Mouse (Mus musculus): Measurements from ENCODE around the gene Hist1h4h. TPM values are rescaled to one million over a fixed set of nuclear protein-coding genes. Genes with fewer than 3 reads are reported as not detected.
"Not testable (repeated sequence)": the region's sequence is repeated elsewhere in the genome, so short reads cannot be mapped to it uniquely, and the experiment has no call there.

Gene Hist1h4h
- polyA plus RNA-seq, 1 experiment from 2014 or later: 4.8 TPM

- no peak for ATAC-seq
- Histone ChIP-seq H3K36me3 (no peaks in the 10 kb centered on the region), H3K9ac (no peak overlapping the region), H3K9me3 (no peaks in the 10 kb centered on the region), H3K27me3 (replicated peaks) (no peaks in the 10 kb centered on the region), H3K4me3 (replicated peaks) (no peak overlapping the region), H3K4me2 (replicated peaks) (no peak overlapping the region), H3K27ac (no peak overlapping the region), H3K4me1 (replicated peaks) (0 out of 2 replicates have a peak, but pooled peaks cover 7% of the 10 kb centered on the region)
- 73% methylated on average over 5 of the region's 5 CpGs for WGBS
Measured at GRCm38 (mm10) chr13:23538249-23538648, 7.4 kb downstream of the Hist1h4h start.

- not testable (repeated sequence) for H3K9ac ChIP-seq; H3K9me3 ChIP-seq; H3K36me3 ChIP-seq; H3K27me3 ChIP-seq (replicated peaks); H3K4me2 ChIP-seq (replicated peaks); H3K4me1 ChIP-seq (replicated peaks); H3K27ac ChIP-seq; ATAC-seq; H3K4me3 ChIP-seq (replicated peaks)
- 59% methylated on average over 1 of the region's 1 CpGs for WGBS
Measured at GRCm38 (mm10) chr13:23539821-23540220, 9.0 kb downstream of the Hist1h4h start.

GRCm38 (mm10) chr13:23541497-23541896 is 10.6 kb downstream of the Hist1h4h start:
- ATAC-seq: no peak

GRCm38 (mm10) chr13:23542225-23542980 is 11.6 kb downstream of the Hist1h4h start:
- not testable (repeated sequence) for ATAC-seq

More at GRCm38 (mm10) chr13:23541497-23541896, 10.6 kb downstream of the Hist1h4h start:
- no peaks in the 10 kb centered on the region for H3K36me3 ChIP-seq
- H3K9ac ChIP-seq: no peak overlapping the region
- H3K9me3 ChIP-seq: no peaks in the 10 kb centered on the region
- no peak overlapping the region for H3K4me2 ChIP-seq (replicated peaks)
- 85% methylated on average over 3 of the region's 3 CpGs for WGBS
- H3K27me3 ChIP-seq (replicated peaks): no peaks in the 10 kb centered on the region
- H3K27ac ChIP-seq: no peak overlapping the region
- no peak overlapping the region for H3K4me3 ChIP-seq (replicated peaks)
- 0 out of 2 replicates have a peak, but pooled peaks cover 3% of the 10 kb centered on the region for H3K4me1 ChIP-seq (replicated peaks)

GRCm38 (mm10) chr13:23542999-23543607 is 12.3 kb downstream of the Hist1h4h start, which contains the start of gene Hist1h2bh:
Gene Hist1h2bh (minus strand): TSS chr13:23543392.
- H3K4me3 ChIP-seq (replicated peaks): peak within 1 kb of the TSS; percentile 44
- not testable (repeated sequence) for H3K4me1 ChIP-seq (replicated peaks); H3K27me3 ChIP-seq (replicated peaks); H3K9me3 ChIP-seq; H3K36me3 ChIP-seq
- peak; percentile 95 for ATAC-seq
- H3K9ac ChIP-seq: peak within 1 kb of the TSS; percentile 45
- WGBS: under 1% methylated on average over 37 of the region's 42 CpGs
- peak within 1 kb of the TSS; percentile 87 for H3K27ac ChIP-seq
- peak within 1 kb of the TSS; percentile 67 for H3K4me2 ChIP-seq (replicated peaks)

More at GRCm38 (mm10) chr13:23542225-23542980, 11.6 kb downstream of the Hist1h4h start:
- H3K9ac ChIP-seq: peak overlapping the region; percentile 45
- H3K4me3 ChIP-seq (replicated peaks): peak overlapping the region; percentile 44
- not testable (repeated sequence) for H3K4me1 ChIP-seq (replicated peaks); H3K36me3 ChIP-seq; H3K9me3 ChIP-seq; H3K27me3 ChIP-seq (replicated peaks)
- H3K4me2 ChIP-seq (replicated peaks): peak overlapping the region; percentile 67
- H3K27ac ChIP-seq: peak overlapping the region; percentile 86
- 12% methylated on average over 3 of the region's 3 CpGs for WGBS

GRCm38 (mm10) chr13:23543965-23544786 is 13.3 kb downstream of the Hist1h4h start, which contains the start of gene Hist1h3f:
Gene Hist1h3f (plus strand): TSS chr13:23544052.
- peak; percentile 93 for ATAC-seq
- no peaks in the 10 kb centered on the region for H3K27me3 ChIP-seq (replicated peaks)
- H3K27ac ChIP-seq: peak within 1 kb of the TSS; percentile 90
- peak within 1 kb of the TSS; percentile 44 for H3K4me3 ChIP-seq (replicated peaks)
- under 1% methylated on average over 24 of the region's 45 CpGs for WGBS
- H3K4me1 ChIP-seq (replicated peaks): 0 out of 2 replicates have a peak, but pooled peaks cover 2% of the 10 kb centered on the region
- H3K36me3 ChIP-seq: no peaks in the 10 kb centered on the region
- peak within 1 kb of the TSS; percentile 67 for H3K4me2 ChIP-seq (replicated peaks)
- H3K9ac ChIP-seq: peak within 1 kb of the TSS; percentile 55
- no peaks in the 10 kb centered on the region for H3K9me3 ChIP-seq

- ATAC-seq: peak; percentile 19; the same call in 1 of the 2 replicates
- 0 out of 2 replicates have a peak overlapping the region, but pooled peaks have one; percentile 55 for H3K9ac ChIP-seq
- WGBS: 0% methylated on average over 12 of the region's 14 CpGs
Measured at GRCm38 (mm10) chr13:23544787-23545120, 13.9 kb downstream of the Hist1h4h start.

GRCm38 (mm10) chr13:23546694-23547093 is 15.8 kb downstream of the Hist1h4h start:
- Histone ChIP-seq H3K27me3 (replicated peaks) (no peaks in the 10 kb centered on the region), H3K9ac (no peak overlapping the region), H3K4me1 (replicated peaks) (no peaks in the 10 kb centered on the region), H3K27ac (no peak overlapping the region), H3K4me2 (replicated peaks) (no peak overlapping the region), H3K9me3 (no peaks in the 10 kb centered on the region), H3K36me3 (no peaks in the 10 kb centered on the region), H3K4me3 (replicated peaks) (no peak overlapping the region)
- no peak for ATAC-seq
- 56% methylated on average over 5 of the region's 5 CpGs for WGBS

More at GRCm38 (mm10) chr13:23544787-23545120, 13.9 kb downstream of the Hist1h4h start:
- H3K4me2 ChIP-seq (replicated peaks): peak overlapping the region; percentile 50
- H3K27me3 ChIP-seq (replicated peaks); H3K9me3 ChIP-seq; H3K4me1 ChIP-seq (replicated peaks); H3K36me3 ChIP-seq: not testable (repeated sequence)
- H3K4me3 ChIP-seq (replicated peaks): peak overlapping the region; percentile 44
- peak overlapping the region; percentile 90; the same call in 1 of the 2 replicates for H3K27ac ChIP-seq

- no peaks in the 10 kb centered on the region for H3K36me3 ChIP-seq
- ATAC-seq: no peak
- H3K4me3 ChIP-seq (replicated peaks): peak overlapping the region; percentile 44
- H3K4me2 ChIP-seq (replicated peaks): peak overlapping the region; percentile 61
- peak overlapping the region; percentile 92 for H3K27ac ChIP-seq
- 5% methylated on average over 3 of the region's 3 CpGs for WGBS
- H3K9ac ChIP-seq: peak overlapping the region; percentile 36
- H3K9me3 ChIP-seq: no peaks in the 10 kb centered on the region
- no peaks in the 10 kb centered on the region; the same call in 1 of the 2 replicates for H3K4me1 ChIP-seq (replicated peaks)
- no peaks in the 10 kb centered on the region for H3K27me3 ChIP-seq (replicated peaks)
Measured at GRCm38 (mm10) chr13:23550761-23551145, 19.9 kb downstream of the Hist1h4h start.

- under 1% methylated on average over 47 of the region's 47 CpGs for WGBS
- not testable (repeated sequence) for H3K4me1 ChIP-seq (replicated peaks); H3K9me3 ChIP-seq; H3K36me3 ChIP-seq; H3K27me3 ChIP-seq (replicated peaks)
- H3K27ac ChIP-seq: peak within 1 kb of the TSS; percentile 92
- peak within 1 kb of the TSS; percentile 61 for H3K4me2 ChIP-seq (replicated peaks)
- H3K9ac ChIP-seq: peak within 1 kb of the TSS; percentile 36
- ATAC-seq: peak; percentile 84
- peak within 1 kb of the TSS; percentile 44 for H3K4me3 ChIP-seq (replicated peaks)
Measured at GRCm38 (mm10) chr13:23551146-23551834, 20.4 kb downstream of the Hist1h4h start, which contains the start of gene Hist1h4f. Gene Hist1h4f (minus strand): TSS chr13:23551648.
